Comparison of ENCODE assay signal across 20 mouse cellular contexts in genomic region chr10:61443876-61444275, GRCm38 (mm10). TPM values are rescaled to one million over a fixed set of nuclear protein-coding genes. Genes with fewer than 3 reads are reported as not detected.
DNase-seq lines count a peak whose midpoint lies in the region; ATAC-seq and TF ChIP-seq lines count a peak whose summit lies in the region.
"Had no signal": no experiment of that assay in that cellular context is flagged by ENCODE, and none has a peak within 500 bp of the region (broad histone marks: within the 10 kb centered on the region; RNA-seq: fewer than 3 reads in every experiment).

No protein-coding gene starts in this region.

- ATAC-seq in forebrain, embryonic 15.5 days (replicated peaks), result no peak
- ATAC-seq in forebrain, embryonic 16.5 days, result no peak
- ATAC-seq in kidney, embryonic 15.5 days (replicated peaks; ENCODE audit: low FRiP score), result no peak
- ATAC-seq in limb, embryonic 14.5 days (ENCODE audit: low FRiP score, low read depth), result no peak; the same call in 1 of the 2 replicates

- H3K4me2 ChIP-seq in forebrain, embryonic 15.5 days (replicated peaks), result no peak overlapping the region
- H3K4me2 ChIP-seq in forebrain, embryonic 16.5 days (ENCODE audit: low read length), result no peak overlapping the region
- no peak overlapping the region for H3K4me2 ChIP-seq in kidney, embryonic 15.5 days
- no peak overlapping the region for H3K4me2 ChIP-seq in limb, embryonic 14.5 days (replicated peaks; ENCODE audit: low read depth, low read length, severe bottlenecking)
- H3K4me2 ChIP-seq: neural tube, embryonic 12.5 days; stomach, embryonic 15.5 days had no signal

- H3K4me3 ChIP-seq in forebrain, embryonic 15.5 days, result no peak overlapping the region
- no peak overlapping the region for H3K4me3 ChIP-seq in forebrain, embryonic 16.5 days (replicated peaks; ENCODE audit: low read length)
- no peak overlapping the region for H3K4me3 ChIP-seq in kidney, embryonic 15.5 days (replicated peaks)
- no peak overlapping the region for H3K4me3 ChIP-seq in brown adipose tissue, adult 24 weeks (ENCODE audit: insufficient read depth, low read depth, low read length)
- H3K4me3 ChIP-seq in limb, embryonic 14.5 days (replicated peaks; ENCODE audit: low read length), result no peak overlapping the region
- H3K4me3 ChIP-seq: forebrain, embryonic 10.5 days; liver, embryonic 15.5 days; neural tube, embryonic 12.5 days; stomach, embryonic 15.5 days had no signal

- H3K9me3 ChIP-seq in forebrain, embryonic 15.5 days, result no peaks in the 10 kb centered on the region
- H3K9me3 ChIP-seq in forebrain, embryonic 16.5 days (ENCODE audit: control insufficient read depth, low read length), result no peaks in the 10 kb centered on the region
- H3K9me3 ChIP-seq in kidney, embryonic 15.5 days (replicated peaks), result no peaks in the 10 kb centered on the region
- H3K9me3 ChIP-seq in limb, embryonic 14.5 days (ENCODE audit: control insufficient read depth, low read length), result no peaks in the 10 kb centered on the region
- H3K9me3 ChIP-seq: forebrain, embryonic 10.5 days; liver, embryonic 15.5 days; neural tube, embryonic 12.5 days; stomach, embryonic 15.5 days had no signal

- 0 out of 2 replicates have a peak overlapping the region, but pooled peaks have one; percentile 2 for H3K27ac ChIP-seq in forebrain, embryonic 15.5 days (replicated peaks)
- no peak overlapping the region for H3K27ac ChIP-seq in forebrain, embryonic 16.5 days (ENCODE audit: low read length)
- 0 out of 2 replicates have a peak overlapping the region, but pooled peaks have one; percentile 46 for H3K27ac ChIP-seq in kidney, embryonic 15.5 days
- H3K27ac ChIP-seq in brown adipose tissue, adult 24 weeks (replicated peaks; ENCODE audit: low read depth, low read length), result peak overlapping the region; percentile 32
- H3K27ac ChIP-seq in limb, embryonic 14.5 days (replicated peaks; ENCODE audit: low read depth, low read length), result no peak overlapping the region
- H3K27ac ChIP-seq: forebrain, embryonic 10.5 days; liver, embryonic 15.5 days; neural tube, embryonic 12.5 days; stomach, embryonic 15.5 days had no signal

- 83% methylated on average over 1 of the region's 1 CpGs for WGBS in forebrain, embryonic 15.5 days
- WGBS in forebrain, embryonic 16.5 days, result 79% methylated on average over 1 of the region's 1 CpGs
- 36% methylated on average over 1 of the region's 1 CpGs for WGBS in kidney, embryonic 15.5 days
- WGBS in limb, embryonic 14.5 days, result 37% methylated on average over 1 of the region's 1 CpGs

- H3K4me1 ChIP-seq in forebrain, embryonic 15.5 days, result peaks cover 62% of the 10 kb centered on the region
- peaks cover 30% of the 10 kb centered on the region for H3K4me1 ChIP-seq in forebrain, embryonic 16.5 days (replicated peaks; ENCODE audit: control insufficient read depth, insufficient read depth, low read length)
- H3K4me1 ChIP-seq in kidney, embryonic 15.5 days, result peaks cover 55% of the 10 kb centered on the region
- H3K4me1 ChIP-seq in brown adipose tissue, adult 24 weeks (ENCODE audit: control insufficient read depth, insufficient read depth, insufficient read length, low read length), result peaks cover 51% of the 10 kb centered on the region
- peaks cover 29% of the 10 kb centered on the region for H3K4me1 ChIP-seq in limb, embryonic 14.5 days (ENCODE audit: control insufficient read depth, insufficient read depth, low read length)

- H3K36me3 ChIP-seq in forebrain, embryonic 15.5 days, result no peaks in the 10 kb centered on the region
- no peaks in the 10 kb centered on the region; the same call in 1 of the 2 replicates for H3K36me3 ChIP-seq in forebrain, embryonic 16.5 days (ENCODE audit: control insufficient read depth, insufficient read depth)
- H3K36me3 ChIP-seq in kidney, embryonic 15.5 days, result peaks cover 22% of the 10 kb centered on the region
- H3K36me3 ChIP-seq in limb, embryonic 14.5 days (ENCODE audit: control insufficient read depth, insufficient read depth, low read length), result 0 out of 2 replicates have a peak, but pooled peaks cover 4% of the 10 kb centered on the region

- no peak for DNase-seq in kidney, postnatal 36 days
- no peak for DNase-seq in limb, embryonic 14.5 days (ENCODE audit: low spot score)
- no peak for DNase-seq in layer of hippocampus, postnatal 25 days (ENCODE audit: extremely low spot score in 1 of 2, low spot score in 1 of 2)
- DNase-seq in gastrocnemius, adult 8-10 months (ENCODE audit: low spot score in 2 of 2), result no peak
- DNase-seq: cerebellum, adult 8-10 months; gastrocnemius, postnatal 14 days; heart, postnatal 10 days; kidney, postnatal 10 days; retina, postnatal 1 day; thymus, postnatal 25 days had no signal

- no peaks in the 10 kb centered on the region for H3K27me3 ChIP-seq in forebrain, embryonic 15.5 days
- no peaks in the 10 kb centered on the region for H3K27me3 ChIP-seq in forebrain, embryonic 16.5 days (replicated peaks; ENCODE audit: control insufficient read depth, insufficient read depth, low read length)
- H3K27me3 ChIP-seq in kidney, embryonic 15.5 days, result no peaks in the 10 kb centered on the region
- no peaks in the 10 kb centered on the region for H3K27me3 ChIP-seq in limb, embryonic 14.5 days (ENCODE audit: control insufficient read depth, insufficient read depth, low read length)
- H3K27me3 ChIP-seq: liver, embryonic 15.5 days; neural tube, embryonic 12.5 days; stomach, embryonic 15.5 days had no signal

- TF ChIP-seq POLR2A in limb, embryonic 14.5 days (IDR thresholded peaks at IDR 0.05; ENCODE audit: borderline replicate concordance, extremely low read depth, insufficient read depth, insufficient read length), result no peak

- no peak overlapping the region for H3K9ac ChIP-seq in forebrain, embryonic 15.5 days (replicated peaks)
- H3K9ac ChIP-seq in forebrain, embryonic 16.5 days (replicated peaks; ENCODE audit: low read depth, low read length), result no peak overlapping the region
- no peak overlapping the region for H3K9ac ChIP-seq in kidney, embryonic 15.5 days
- peak overlapping the region; percentile 0; the same call in 1 of the 2 replicates for H3K9ac ChIP-seq in limb, embryonic 14.5 days (ENCODE audit: low read depth, low read length, severe bottlenecking)
- H3K9ac ChIP-seq: liver, embryonic 15.5 days; neural tube, embryonic 12.5 days; stomach, embryonic 15.5 days had no signal

RNA-seq across cellular contexts. Expression of gene Eif4ebp2, which starts 8.6 kb away (rescaled TPM):
- 89.3 and 94.1 TPM in 2 replicates for polyA plus RNA-seq in forebrain, embryonic 15.5 days (2015; fragmentation: Nextera tagmentation; extraction: Ambion mirVana)
- 78.2 and 88.4 TPM in 2 replicates for polyA plus RNA-seq in forebrain, embryonic 16.5 days (2015; fragmentation: Nextera tagmentation; extraction: Ambion mirVana)
- polyA plus RNA-seq in kidney, embryonic 15.5 days (2015; fragmentation: Nextera tagmentation; extraction: Ambion mirVana), result 69.4 and 70.0 TPM in 2 replicates
- 81.2 and 120 TPM in 2 replicates for polyA plus RNA-seq in brown adipose tissue, adult 24 weeks (2012; ENCODE audit: insufficient read depth, insufficient read length, missing spikeins)
- 55.4 and 77.6 TPM in 2 replicates for polyA plus RNA-seq in limb, embryonic 14.5 days (2012; rRNA removed)
- 42.7 and 50.4 TPM in 2 replicates for polyA plus RNA-seq in limb, embryonic 14.5 days (2014; fragmentation: Nextera tagmentation; extraction: Ambion mirVana)
- total RNA-seq in layer of hippocampus, postnatal 25 days (2021), result 10 to 100 TPM; 49.2 to 51.1 TPM
- 100 to 1,000 TPM; 154 to 242 (median 183) TPM for total RNA-seq in gastrocnemius, adult 8-10 months (2022)

RNA-seq across cellular contexts. Expression of gene Nodal, which starts 26.1 kb away (rescaled TPM):
- polyA plus RNA-seq in forebrain, embryonic 15.5 days (2015; fragmentation: Nextera tagmentation; extraction: Ambion mirVana), result 0.19 and 0.36 TPM in 2 replicates
- polyA plus RNA-seq in forebrain, embryonic 16.5 days (2015; fragmentation: Nextera tagmentation; extraction: Ambion mirVana), result 0.10 and 0.15 TPM in 2 replicates
- 0.38 and 0.42 TPM in 2 replicates for polyA plus RNA-seq in kidney, embryonic 15.5 days (2015; fragmentation: Nextera tagmentation; extraction: Ambion mirVana)
- polyA plus RNA-seq in brown adipose tissue, adult 24 weeks (2012; ENCODE audit: insufficient read depth, insufficient read length, missing spikeins), result not detected in 2 replicates
- polyA plus RNA-seq in limb, embryonic 14.5 days (2012; rRNA removed), result 0.10 and 0.16 TPM in 2 replicates
- 0.19 TPM in 1 of 2 replicates, not detected in the other for polyA plus RNA-seq in limb, embryonic 14.5 days (2014; fragmentation: Nextera tagmentation; extraction: Ambion mirVana)
- under 1 TPM; 0.25 to 0.28 TPM for total RNA-seq in layer of hippocampus, postnatal 25 days (2021)
- total RNA-seq in gastrocnemius, adult 8-10 months (2022), result under 1 TPM in 3 of 4 experiments, not detected in 1; 0.12 to 0.24 (median 0.13) TPM
- total RNA-seq: adrenal gland, adult 18-20 months had no signal
- polyA plus RNA-seq: midbrain, embryonic 14.5 days; neural tube, embryonic 12.5 days had no signal

RNA-seq across cellular contexts. Expression of gene Lrrc20, which starts 31.7 kb away (rescaled TPM):
- 22.1 and 23.0 TPM in 2 replicates for polyA plus RNA-seq in forebrain, embryonic 15.5 days (2015; fragmentation: Nextera tagmentation; extraction: Ambion mirVana)
- 25.7 and 28.1 TPM in 2 replicates for polyA plus RNA-seq in forebrain, embryonic 16.5 days (2015; fragmentation: Nextera tagmentation; extraction: Ambion mirVana)
- 8.1 and 8.4 TPM in 2 replicates for polyA plus RNA-seq in kidney, embryonic 15.5 days (2015; fragmentation: Nextera tagmentation; extraction: Ambion mirVana)
- 9.1 and 11.6 TPM in 2 replicates for polyA plus RNA-seq in brown adipose tissue, adult 24 weeks (2012; ENCODE audit: insufficient read depth, insufficient read length, missing spikeins)
- 11.3 and 15.3 TPM in 2 replicates for polyA plus RNA-seq in limb, embryonic 14.5 days (2012; rRNA removed)
- 10.2 and 10.4 TPM in 2 replicates for polyA plus RNA-seq in limb, embryonic 14.5 days (2014; fragmentation: Nextera tagmentation; extraction: Ambion mirVana)
- 10 to 100 TPM; 19.8 to 22.9 TPM for total RNA-seq in layer of hippocampus, postnatal 25 days (2021)
- total RNA-seq in gastrocnemius, adult 8-10 months (2022), result 100 to 1,000 TPM; 151 to 195 (median 168) TPM

Comparison
In these comparisons a context has a peak if more than half of its experiments do, and no peak if none do; other contexts are left out.
1. H3K27ac ChIP-seq: peak in forebrain, embryonic 15.5 days (single experiment), kidney, embryonic 15.5 days (single experiment) and brown adipose tissue, adult 24 weeks (single experiment); none in forebrain, embryonic 16.5 days (single experiment) and limb, embryonic 14.5 days (single experiment).